25 mouse cellular contexts compared by ENCODE assay signal in the genomic region with DNA sequence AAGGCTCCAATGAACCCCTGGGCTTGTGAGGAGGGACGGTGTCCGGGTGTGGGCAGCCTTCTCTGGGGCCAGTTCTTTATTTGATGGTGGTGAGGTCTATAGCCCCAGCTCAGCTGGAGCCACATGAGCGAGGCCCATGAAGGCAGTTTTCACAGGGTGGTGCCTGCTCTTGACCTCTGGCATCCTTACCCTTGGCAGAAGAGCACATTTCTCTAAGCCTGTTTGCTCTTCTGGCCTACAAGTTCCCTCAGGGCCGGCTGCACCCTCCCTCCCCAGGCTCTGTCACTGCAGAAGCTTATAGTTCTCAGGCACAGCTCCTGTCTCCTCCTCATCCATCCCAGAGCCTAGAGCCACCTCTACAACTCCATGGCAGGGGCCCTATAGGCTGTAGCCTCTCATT.
DNase-seq lines count a peak whose midpoint lies in the region; ATAC-seq and TF ChIP-seq lines count a peak whose summit lies in the region.
"Had no signal": no experiment of that assay in that cellular context is flagged by ENCODE, and none has a peak within 500 bp of the region (broad histone marks: within the 10 kb centered on the region; RNA-seq: fewer than 3 reads in every experiment).

No protein-coding gene starts in this region.

- no peak for TF ChIP-seq CTCF in heart, adult 2 months (IDR thresholded peaks at IDR 0.05)
- no peak for TF ChIP-seq CTCF in stomach, postnatal 0 days (IDR thresholded peaks at IDR 0.05; ENCODE audit: low read depth)

- peak overlapping the region; percentile 62; the same call in 1 of the 2 replicates for H3K27ac ChIP-seq in heart, embryonic 10.5 days
- H3K27ac ChIP-seq in heart, adult 2 months: no peak overlapping the region
- peak overlapping the region; percentile 86 for H3K27ac ChIP-seq in midbrain, embryonic 10.5 days (replicated peaks)
- H3K27ac ChIP-seq in midbrain, embryonic 15.5 days: no peak overlapping the region
- peak overlapping the region; percentile 78 for H3K27ac ChIP-seq in forebrain, embryonic 15.5 days (replicated peaks)
- H3K27ac ChIP-seq in stomach, postnatal 0 days (replicated peaks): no peak overlapping the region; the same call in 1 of the 2 replicates
- H3K27ac ChIP-seq: liver, embryonic 14.5 days; lung, embryonic 15.5 days had no signal

- H3K4me2 ChIP-seq in midbrain, embryonic 15.5 days: no peak overlapping the region
- H3K4me2 ChIP-seq in forebrain, embryonic 15.5 days (replicated peaks): no peak overlapping the region
- no peak overlapping the region for H3K4me2 ChIP-seq in stomach, postnatal 0 days (replicated peaks; ENCODE audit: low read depth)
- H3K4me2 ChIP-seq: heart, embryonic 11.5 days; lung, embryonic 15.5 days had no signal

- no peak for TF ChIP-seq POLR2A in heart, adult 2 months (IDR thresholded peaks at IDR 0.05; ENCODE audit: insufficient read depth, low read depth, low read length)

- intact Hi-C loops in heart, adult 2 months (cut with DNase I): no loop called here

- no peak overlapping the region for H3K4me3 ChIP-seq in heart, embryonic 10.5 days
- no peak overlapping the region for H3K4me3 ChIP-seq in heart, adult 2 months
- no peak overlapping the region for H3K4me3 ChIP-seq in midbrain, embryonic 10.5 days
- H3K4me3 ChIP-seq in midbrain, embryonic 15.5 days: no peak overlapping the region
- no peak overlapping the region for H3K4me3 ChIP-seq in forebrain, embryonic 15.5 days
- H3K4me3 ChIP-seq in stomach, postnatal 0 days (ENCODE audit: low read depth, low read length): no peak overlapping the region
- H3K4me3 ChIP-seq: erythroblast, embryonic 14.5 days; lung, embryonic 15.5 days; myocyte had no signal

- no peaks in the 10 kb centered on the region for H3K9me3 ChIP-seq in heart, embryonic 10.5 days
- no peaks in the 10 kb centered on the region for H3K9me3 ChIP-seq in midbrain, embryonic 10.5 days (replicated peaks)
- no peaks in the 10 kb centered on the region for H3K9me3 ChIP-seq in midbrain, embryonic 15.5 days
- H3K9me3 ChIP-seq in forebrain, embryonic 15.5 days: no peaks in the 10 kb centered on the region
- no peaks in the 10 kb centered on the region for H3K9me3 ChIP-seq in stomach, postnatal 0 days (ENCODE audit: control insufficient read depth, low read length)
- H3K9me3 ChIP-seq: G1E; lung, embryonic 15.5 days had no signal

- H3K36me3 ChIP-seq in heart, embryonic 10.5 days: no peaks in the 10 kb centered on the region
- H3K36me3 ChIP-seq in heart, adult 2 months (ENCODE audit: control insufficient read depth, insufficient read depth, low read length): no peaks in the 10 kb centered on the region
- H3K36me3 ChIP-seq in midbrain, embryonic 10.5 days: no peaks in the 10 kb centered on the region
- no peaks in the 10 kb centered on the region for H3K36me3 ChIP-seq in midbrain, embryonic 15.5 days (replicated peaks)
- H3K36me3 ChIP-seq in forebrain, embryonic 15.5 days: no peaks in the 10 kb centered on the region
- no peaks in the 10 kb centered on the region for H3K36me3 ChIP-seq in stomach, postnatal 0 days (ENCODE audit: control insufficient read depth, insufficient read depth, low read length)
- H3K36me3 ChIP-seq: G1E; lung, embryonic 15.5 days had no signal

- DNase-seq in heart, embryonic 10.5 days (ENCODE audit: low spot score): no peak
- no peak for DNase-seq in heart, adult 2 months
- DNase-seq in midbrain, embryonic 10.5 days (ENCODE audit: low spot score): no peak
- DNase-seq in stomach, postnatal 0 days (ENCODE audit: low spot score): no peak
- DNase-seq in urinary bladder, adult 18-20 months (ENCODE audit: low spot score in 2 of 2): no peak
- DNase-seq: adrenal gland, adult 2 months; cerebellum, adult 11 months; cerebellum, adult 9-11 months; kidney, adult 9 months; kidney, postnatal 14 days; layer of hippocampus, postnatal 36 days; lung, postnatal 36 days; thymus, postnatal 25 days had no signal

- no peak for ATAC-seq in midbrain, embryonic 15.5 days (replicated peaks)
- no peak for ATAC-seq in forebrain, embryonic 15.5 days (replicated peaks)
- ATAC-seq in stomach, postnatal 0 days (ENCODE audit: low FRiP score, low TSS enrichment): no peak
- no peak for ATAC-seq in CD4-positive, CD25-positive, alpha-beta regulatory T cell, adult 4 months
- ATAC-seq: intestine, embryonic 16.5 days; midbrain, embryonic 16.5 days; Patski had no signal

- H3K4me1 ChIP-seq in heart, embryonic 10.5 days: peaks cover 88% of the 10 kb centered on the region
- H3K4me1 ChIP-seq in heart, adult 2 months (ENCODE audit: control insufficient read depth, insufficient read depth, low read length): peaks cover 7% of the 10 kb centered on the region
- peaks cover 100% of the 10 kb centered on the region for H3K4me1 ChIP-seq in midbrain, embryonic 10.5 days
- H3K4me1 ChIP-seq in midbrain, embryonic 15.5 days: peaks cover 80% of the 10 kb centered on the region
- peaks cover 88% of the 10 kb centered on the region for H3K4me1 ChIP-seq in forebrain, embryonic 15.5 days
- peaks cover 23% of the 10 kb centered on the region for H3K4me1 ChIP-seq in stomach, postnatal 0 days (replicated peaks; ENCODE audit: control insufficient read depth, insufficient read depth)

- 74% methylated on average over 4 of the region's 4 CpGs for WGBS in heart, embryonic 10.5 days
- 64% methylated on average over 4 of the region's 4 CpGs for WGBS in heart, adult 2 months
- 85% methylated on average over 4 of the region's 4 CpGs for WGBS in midbrain, embryonic 10.5 days
- 76% methylated on average over 4 of the region's 4 CpGs for WGBS in midbrain, embryonic 15.5 days
- WGBS in forebrain, embryonic 15.5 days: 83% methylated on average over 4 of the region's 4 CpGs
- WGBS in stomach, postnatal 0 days: 66% methylated on average over 4 of the region's 4 CpGs

- H3K9ac ChIP-seq in heart, adult 2 months (ENCODE audit: low read depth, low read length): no peak overlapping the region
- no peak overlapping the region for H3K9ac ChIP-seq in midbrain, embryonic 15.5 days
- no peak overlapping the region for H3K9ac ChIP-seq in forebrain, embryonic 15.5 days (replicated peaks)
- H3K9ac ChIP-seq in stomach, postnatal 0 days (ENCODE audit: low read length): 0 out of 2 replicates have a peak overlapping the region, but pooled peaks have one; percentile 13
- H3K9ac ChIP-seq: liver, embryonic 14.5 days; lung, embryonic 15.5 days had no signal

- peaks cover 28% of the 10 kb centered on the region for H3K27me3 ChIP-seq in heart, embryonic 10.5 days (ENCODE audit: insufficient read depth, poor library complexity, severe bottlenecking)
- no peaks in the 10 kb centered on the region for H3K27me3 ChIP-seq in heart, adult 2 months (ENCODE audit: control insufficient read depth, insufficient read depth, low read length)
- H3K27me3 ChIP-seq in midbrain, embryonic 10.5 days (ENCODE audit: low read depth, poor library complexity, severe bottlenecking): peaks cover 82% of the 10 kb centered on the region
- no peaks in the 10 kb centered on the region for H3K27me3 ChIP-seq in midbrain, embryonic 15.5 days (replicated peaks)
- no peaks in the 10 kb centered on the region for H3K27me3 ChIP-seq in forebrain, embryonic 15.5 days
- no peaks in the 10 kb centered on the region for H3K27me3 ChIP-seq in stomach, postnatal 0 days (ENCODE audit: control insufficient read depth, insufficient read depth, low read length)
- H3K27me3 ChIP-seq: lung, embryonic 15.5 days; Patski had no signal

- no peaks in the 10 kb centered on the region for H3K79me2 ChIP-seq in heart, adult 2 months (replicated peaks; ENCODE audit: control insufficient read depth, insufficient read depth, low read length)

- TF ChIP-seq EP300 in heart, adult 2 months (IDR thresholded peaks at IDR 0.05; ENCODE audit: insufficient read depth, low read depth, low read length): no peak
- TF ChIP-seq EP300 in stomach, postnatal 0 days (optimal IDR thresholded peaks at IDR 0.05): no peak

Comparison
In these comparisons a context has a peak if more than half of its experiments do, and no peak if none do; other contexts are left out.
1. H3K27ac ChIP-seq: peak in heart, embryonic 10.5 days (single experiment), midbrain, embryonic 10.5 days (single experiment) and forebrain, embryonic 15.5 days (single experiment); none in heart, adult 2 months (single experiment), midbrain, embryonic 15.5 days (single experiment) and stomach, postnatal 0 days (single experiment).